ENCODE assay signal across 10 mouse cellular contexts in the genomic region with DNA sequence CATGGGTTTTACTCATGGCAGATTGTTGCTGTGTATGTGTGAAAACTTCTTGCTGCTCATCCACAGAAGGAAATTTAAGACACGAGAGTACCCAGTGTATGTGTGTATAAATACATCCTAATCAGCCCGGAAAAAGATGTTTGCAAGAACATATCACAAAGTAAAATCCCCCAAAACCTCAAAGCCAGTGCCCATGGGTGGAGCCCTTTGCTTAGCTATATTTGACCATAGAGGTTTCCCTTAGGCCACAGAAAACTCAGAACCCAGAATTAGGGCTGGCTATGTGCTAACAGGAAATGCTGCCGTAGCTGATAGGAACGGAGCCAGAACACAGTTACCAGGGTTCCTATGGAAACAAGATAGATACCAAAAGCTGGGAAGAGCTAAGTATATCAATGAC. TPM values are rescaled to one million over a fixed set of nuclear protein-coding genes. Genes with fewer than 3 reads are reported as not detected.
DNase-seq lines count a peak whose midpoint lies in the region; ATAC-seq and TF ChIP-seq lines count a peak whose summit lies in the region.
"Had no signal": no experiment of that assay in that cellular context is flagged by ENCODE, and none has a peak within 500 bp of the region (broad histone marks: within the 10 kb centered on the region; RNA-seq: fewer than 3 reads in every experiment).

No protein-coding gene starts in this region.

- no peaks in the 10 kb centered on the region for H3K27me3 ChIP-seq in heart, embryonic 14.5 days (ENCODE audit: control insufficient read depth, insufficient read depth, low read length)
- no peaks in the 10 kb centered on the region for H3K27me3 ChIP-seq in liver, embryonic 13.5 days
- no peaks in the 10 kb centered on the region for H3K27me3 ChIP-seq in midbrain, embryonic 10.5 days (ENCODE audit: low read depth, poor library complexity, severe bottlenecking)
- H3K27me3 ChIP-seq: midbrain, embryonic 12.5 days had no signal

- no peak overlapping the region for H3K4me3 ChIP-seq in lung, adult 2 months (replicated peaks; ENCODE audit: extremely low read depth, low read depth, low read length)
- H3K4me3 ChIP-seq in heart, embryonic 14.5 days (ENCODE audit: control insufficient read depth in 1 of 2, insufficient read depth in 1 of 2, low read depth in 1 of 2, low read length in 2 of 2): no peak overlapping the region
- H3K4me3 ChIP-seq in liver, embryonic 13.5 days (replicated peaks): no peak overlapping the region
- no peak overlapping the region for H3K4me3 ChIP-seq in midbrain, embryonic 10.5 days
- H3K4me3 ChIP-seq: midbrain, embryonic 12.5 days had no signal

- TF ChIP-seq CTCF in lung, adult 2 months (IDR thresholded peaks at IDR 0.05; ENCODE audit: insufficient read depth, low read length): no peak

- H3K36me3 ChIP-seq in heart, embryonic 14.5 days (ENCODE audit: control insufficient read depth, insufficient read depth, low read length): no peaks in the 10 kb centered on the region
- no peaks in the 10 kb centered on the region for H3K36me3 ChIP-seq in liver, embryonic 13.5 days
- no peaks in the 10 kb centered on the region for H3K36me3 ChIP-seq in midbrain, embryonic 10.5 days
- H3K36me3 ChIP-seq: midbrain, embryonic 12.5 days had no signal

- ATAC-seq in heart, embryonic 14.5 days (ENCODE audit: insufficient number of reproducible peaks, insufficient read depth, low FRiP score, low read depth): peak; percentile 43
- peak; percentile 84 for ATAC-seq in liver, embryonic 13.5 days (ENCODE audit: low read depth)
- 0 out of 2 replicates have a peak, but pooled peaks have one; percentile 19 for ATAC-seq in monocyte, adult 5-6 weeks (replicated peaks; ENCODE audit: insufficient number of reproducible peaks, low FRiP score, low TSS enrichment, poor library complexity, severe bottlenecking)

- H3K9me3 ChIP-seq in heart, embryonic 14.5 days (ENCODE audit: control insufficient read depth, low read length): no peaks in the 10 kb centered on the region
- H3K9me3 ChIP-seq in liver, embryonic 13.5 days (replicated peaks): no peaks in the 10 kb centered on the region
- no peaks in the 10 kb centered on the region for H3K9me3 ChIP-seq in midbrain, embryonic 10.5 days (replicated peaks)
- H3K9me3 ChIP-seq: midbrain, embryonic 12.5 days had no signal

- TF ChIP-seq POLR2A in lung, adult 2 months (IDR thresholded peaks at IDR 0.05; ENCODE audit: borderline replicate concordance, extremely low read depth, low read depth, low read length): no peak

- no peak overlapping the region for H3K9ac ChIP-seq in heart, embryonic 14.5 days (ENCODE audit: low read length)
- no peak overlapping the region for H3K9ac ChIP-seq in liver, embryonic 13.5 days
- H3K9ac ChIP-seq: midbrain, embryonic 12.5 days had no signal

- H3K4me2 ChIP-seq in heart, embryonic 14.5 days (ENCODE audit: low read length): no peak overlapping the region
- no peak overlapping the region for H3K4me2 ChIP-seq in liver, embryonic 13.5 days
- H3K4me2 ChIP-seq: midbrain, embryonic 12.5 days had no signal

- 36% methylated on average over 4 of the region's 4 CpGs for WGBS in lung, adult 2 months
- 36% methylated on average over 4 of the region's 4 CpGs for WGBS in heart, embryonic 14.5 days
- WGBS in liver, embryonic 13.5 days (ENCODE audit: insufficient replicate concordance): 13% methylated on average over 4 of the region's 4 CpGs
- 86% methylated on average over 4 of the region's 4 CpGs for WGBS in midbrain, embryonic 10.5 days

- H3K27ac ChIP-seq in heart, embryonic 14.5 days (replicated peaks in 1 of 2; ENCODE audit: control insufficient read depth in 1 of 2, insufficient read depth in 1 of 2, low read depth in 2 of 2, low read length in 2 of 2): no peak overlapping the region
- H3K27ac ChIP-seq in liver, embryonic 13.5 days: no peak overlapping the region
- H3K27ac ChIP-seq in midbrain, embryonic 10.5 days (replicated peaks): no peak overlapping the region
- H3K27ac ChIP-seq: midbrain, embryonic 12.5 days had no signal

- H3K4me1 ChIP-seq in lung, adult 2 months (ENCODE audit: control insufficient read depth, insufficient read depth, low read length): peaks cover 9% of the 10 kb centered on the region
- H3K4me1 ChIP-seq in heart, embryonic 14.5 days (ENCODE audit: control insufficient read depth in 2 of 2, insufficient read depth in 2 of 2, low read length in 2 of 2): 0 out of 4 replicates have a peak, but pooled peaks cover 0 to 3% of the 10 kb centered on the region in 2 experiments
- H3K4me1 ChIP-seq in liver, embryonic 13.5 days (replicated peaks): peaks cover 19% of the 10 kb centered on the region
- no peaks in the 10 kb centered on the region for H3K4me1 ChIP-seq in midbrain, embryonic 10.5 days
- H3K4me1 ChIP-seq: midbrain, embryonic 12.5 days had no signal

- DNase-seq in lung, adult 18-20 months: peak; percentile 28 to 39
- DNase-seq in lung, adult 2 months: no peak
- DNase-seq in liver, embryonic 13.5 days: peak; percentile 8
- DNase-seq in left cerebral cortex, adult 11 months (ENCODE audit: low spot score): no peak
- DNase-seq in embryo, embryonic 9.5 days (ENCODE audit: extremely low spot score): no peak
- no peak for DNase-seq in midbrain, embryonic 10.5 days (ENCODE audit: low spot score)
- DNase-seq: left cerebral cortex, postnatal 4 days had no signal

RNA-seq across cellular contexts. Expression of gene Fbxo48, which starts 25.8 kb away (rescaled TPM):
- 0.23 and 0.44 TPM in 2 replicates for polyA plus RNA-seq in lung, adult 2 months (2012; rRNA removed)
- polyA plus RNA-seq in heart, embryonic 14.5 days (2014; fragmentation: Nextera tagmentation; extraction: Ambion mirVana): 1.1 and 1.3 TPM in 2 replicates
- polyA plus RNA-seq in liver, embryonic 13.5 days (2015; fragmentation: Nextera tagmentation; extraction: Ambion mirVana): 1.8 TPM in 2 replicates
- 0.32 to 5.6 TPM (median 3.6 TPM) in 3 replicates for total RNA-seq in monocyte, adult 5-6 weeks (2017)
- polyA plus RNA-seq in midbrain, embryonic 10.5 days (2016; fragmentation: Nextera tagmentation; extraction: Ambion mirVana): 2.1 and 2.4 TPM in 2 replicates

Comparison
In these comparisons a context has a peak if more than half of its experiments do, and no peak if none do; other contexts are left out.
1. DNase-seq: peak in lung, adult 18-20 months (2 of 2) and liver, embryonic 13.5 days (single experiment); none in lung, adult 2 months (single experiment), left cerebral cortex, adult 11 months (single experiment), embryo, embryonic 9.5 days (single experiment) and midbrain, embryonic 10.5 days (single experiment).
2. ATAC-seq: peak in every context shown above with its lines; median percentile 84 in liver, embryonic 13.5 days; 43 in heart, embryonic 14.5 days; 19 in monocyte, adult 5-6 weeks.